Mouse (Mus musculus): Measurements from ENCODE around the gene Trpm3.

The Trpm3 gene

GRCm38 (mm10) chr19:22303952-22304655, 165.3 kb downstream of the Trpm3 start:
- peak; percentile 72 for DNase-seq (ENCODE audit: extremely low spot score, low read depth, low spot score)

- no peak for DNase-seq (ENCODE audit: extremely low spot score, low read depth, low spot score)
Observed at GRCm38 (mm10) chr19:22308081-22308480, 169.2 kb downstream of the Trpm3 start.

GRCm38 (mm10) chr19:22317306-22317705, 178.5 kb downstream of the Trpm3 start:
- DNase-seq (ENCODE audit: extremely low spot score, low read depth, low spot score) = no peak

GRCm38 (mm10) chr19:22326813-22327212, 188.0 kb downstream of the Trpm3 start:
- no peak for DNase-seq (ENCODE audit: extremely low spot score, low read depth, low spot score)

GRCm38 (mm10) chr19:22327226-22327625, 188.4 kb downstream of the Trpm3 start:
- no peak for DNase-seq (ENCODE audit: extremely low spot score, low read depth, low spot score)

GRCm38 (mm10) chr19:22336278-22336677, 197.4 kb downstream of the Trpm3 start:
- DNase-seq (ENCODE audit: extremely low spot score, low read depth, low spot score) = no peak

- peak; percentile 42 for DNase-seq (ENCODE audit: extremely low spot score, low read depth, low spot score)
Observed at GRCm38 (mm10) chr19:22337468-22337867, 198.6 kb downstream of the Trpm3 start.

GRCm38 (mm10) chr19:22338927-22339326, 200.1 kb downstream of the Trpm3 start:
- DNase-seq (ENCODE audit: extremely low spot score, low read depth, low spot score) = no peak

- DNase-seq (ENCODE audit: extremely low spot score, low read depth, low spot score) = no peak
Observed at GRCm38 (mm10) chr19:22354037-22354541, 215.2 kb downstream of the Trpm3 start.

GRCm38 (mm10) chr19:22386890-22387289, 248.0 kb downstream of the Trpm3 start:
- no peak for DNase-seq (ENCODE audit: extremely low spot score, low read depth, low spot score)

GRCm38 (mm10) chr19:22394700-22395099, 255.9 kb downstream of the Trpm3 start:
- no peak for DNase-seq (ENCODE audit: extremely low spot score, low read depth, low spot score)

GRCm38 (mm10) chr19:22404049-22404448, 265.2 kb downstream of the Trpm3 start:
- DNase-seq (ENCODE audit: extremely low spot score, low read depth, low spot score) = no peak

GRCm38 (mm10) chr19:22418239-22418638, 279.4 kb downstream of the Trpm3 start:
- no peak for DNase-seq (ENCODE audit: extremely low spot score, low read depth, low spot score)

- DNase-seq (ENCODE audit: extremely low spot score, low read depth, low spot score) = no peak
Observed at GRCm38 (mm10) chr19:22437207-22437606, 298.4 kb downstream of the Trpm3 start.

- DNase-seq (ENCODE audit: extremely low spot score, low read depth, low spot score) = no peak
Observed at GRCm38 (mm10) chr19:22447418-22448339, 308.8 kb downstream of the Trpm3 start.

- no peak for DNase-seq (ENCODE audit: extremely low spot score, low read depth, low spot score)
Observed at GRCm38 (mm10) chr19:22448340-22449288, 309.8 kb downstream of the Trpm3 start.

GRCm38 (mm10) chr19:22451290-22451689, 312.4 kb downstream of the Trpm3 start:
- no peak for DNase-seq (ENCODE audit: extremely low spot score, low read depth, low spot score)

- no peak for DNase-seq (ENCODE audit: extremely low spot score, low read depth, low spot score)
Observed at GRCm38 (mm10) chr19:22456935-22457334, 318.1 kb downstream of the Trpm3 start.

GRCm38 (mm10) chr19:22462043-22462442, 323.2 kb downstream of the Trpm3 start:
- no peak for DNase-seq (ENCODE audit: extremely low spot score, low read depth, low spot score)

GRCm38 (mm10) chr19:22463506-22463905, 324.7 kb downstream of the Trpm3 start:
- DNase-seq (ENCODE audit: extremely low spot score, low read depth, low spot score) = no peak

- no peak for DNase-seq (ENCODE audit: extremely low spot score, low read depth, low spot score)
Observed at GRCm38 (mm10) chr19:22469608-22470007, 330.8 kb downstream of the Trpm3 start.

All from hindlimb bud, embryonic 11.5 days (tissue).